Mouse (Mus musculus) C2C12 (cell line): ENCODE data around the gene Ranbp3.

Source experiments
- CTCF ChIP-seq: IDR thresholded peaks from one replicate; pipeline ENCODE4 v1.5.1; 2011; ENCODE audit not compliant: control insufficient read depth, insufficient read depth, insufficient read length
- FOSL1 ChIP-seq: IDR thresholded peaks from one replicate; pipeline ENCODE4 v1.8.0; 2011; ENCODE audit warnings: mild to moderate bottlenecking, low read length; ENCODE audit not compliant: poor library complexity, insufficient read depth, severe bottlenecking
- MAX ChIP-seq: IDR thresholded peaks from one replicate; pipeline ENCODE4 v1.6.1; 2011; ENCODE audit warnings: mild to moderate bottlenecking, control low read depth
- MYOD1 ChIP-seq: IDR thresholded peaks from one replicate; pipeline ENCODE4 v1.6.1; 2011; ENCODE audit warnings: low read depth; ENCODE audit not compliant: control insufficient read depth, insufficient read length
- USF1 ChIP-seq: IDR thresholded peaks from one replicate; pipeline ENCODE4 v1.6.1; 2011; ENCODE audit warnings: low read depth, mild to moderate bottlenecking, control low read depth, moderate library complexity

- TF ChIP-seq CTCF (no peak), USF1 (no peak), MAX (no peak), MYOD1 (no peak), FOSL1 (no peak)
Measured at GRCm38 (mm10) chr17:56647546-56647945, 25.5 kb upstream of the Ranbp3 start.
